Mouse (Mus musculus): ENCODE data around the gene C1rl. TPM values are rescaled to one million over a fixed set of nuclear protein-coding genes. Genes with fewer than 3 reads are reported as not detected.
A peak's percentile ranks its signal among the peaks of the same experiment; 100 is the strongest.
"Not testable (repeated sequence)": the region's sequence is repeated elsewhere in the genome, so short reads cannot be mapped to it uniquely, and the experiment has no call there.

The C1rl gene
- polyA plus RNA-seq, 1 experiment from 2014 or later: 0.42 TPM

GRCm38 (mm10) chr6:124508292-124508691 is 15.4 kb downstream of the C1rl start:
- 66% methylated on average over 10 of the region's 10 CpGs for WGBS
- no peaks in the 10 kb centered on the region for H3K27me3 ChIP-seq (ENCODE audit: control insufficient read depth, insufficient read depth, low read length)
- H3K4me2 ChIP-seq (ENCODE audit: low read depth, low read length): no peak overlapping the region
- H3K4me1 ChIP-seq (ENCODE audit: control insufficient read depth, insufficient read depth, low read length): no peaks in the 10 kb centered on the region
- H3K4me3 ChIP-seq (ENCODE audit: low read length): no peak overlapping the region
- no peaks in the 10 kb centered on the region for H3K36me3 ChIP-seq (ENCODE audit: control insufficient read depth, insufficient read depth)
- H3K9me3 ChIP-seq (replicated peaks; ENCODE audit: control insufficient read depth, low read length): no peaks in the 10 kb centered on the region
- no peak overlapping the region for H3K27ac ChIP-seq (ENCODE audit: low read length)
- no peak overlapping the region for H3K9ac ChIP-seq (ENCODE audit: low read length)
- no peak for ATAC-seq (replicated peaks; ENCODE audit: extremely low read depth, insufficient read depth, low FRiP score)

GRCm38 (mm10) chr6:124509192-124509591 is 16.3 kb downstream of the C1rl start:
- H3K36me3 ChIP-seq (ENCODE audit: control insufficient read depth, insufficient read depth); H3K27me3 ChIP-seq (ENCODE audit: control insufficient read depth, insufficient read depth, low read length); H3K4me1 ChIP-seq (ENCODE audit: control insufficient read depth, insufficient read depth, low read length); H3K4me2 ChIP-seq (ENCODE audit: low read depth, low read length); H3K4me3 ChIP-seq (ENCODE audit: low read length); ATAC-seq (replicated peaks; ENCODE audit: extremely low read depth, insufficient read depth, low FRiP score); H3K9ac ChIP-seq (ENCODE audit: low read length); H3K9me3 ChIP-seq (replicated peaks; ENCODE audit: control insufficient read depth, low read length); H3K27ac ChIP-seq (ENCODE audit: low read length): not testable (repeated sequence)
- WGBS: 86% methylated on average over 5 of the region's 5 CpGs

GRCm38 (mm10) chr6:124511936-124512335 is 19.0 kb downstream of the C1rl start:
- Histone ChIP-seq H3K4me3 (ENCODE audit: low read length) (no peak overlapping the region), H3K4me2 (ENCODE audit: low read depth, low read length) (no peak overlapping the region), H3K4me1 (ENCODE audit: control insufficient read depth, insufficient read depth, low read length) (no peaks in the 10 kb centered on the region), H3K36me3 (ENCODE audit: control insufficient read depth, insufficient read depth) (no peaks in the 10 kb centered on the region), H3K27me3 (ENCODE audit: control insufficient read depth, insufficient read depth, low read length) (no peaks in the 10 kb centered on the region), H3K27ac (ENCODE audit: low read length) (no peak overlapping the region), H3K9me3 (replicated peaks; ENCODE audit: control insufficient read depth, low read length) (no peaks in the 10 kb centered on the region), H3K9ac (ENCODE audit: low read length) (no peak overlapping the region)
- 53% methylated on average over 6 of the region's 6 CpGs for WGBS
- ATAC-seq (replicated peaks; ENCODE audit: extremely low read depth, insufficient read depth, low FRiP score): no peak

- WGBS: 6% methylated on average over 6 of the region's 6 CpGs
- Histone ChIP-seq H3K9me3 (replicated peaks; ENCODE audit: control insufficient read depth, low read length) (no peaks in the 10 kb centered on the region), H3K4me2 (ENCODE audit: low read depth, low read length) (peak within 1 kb of the TSS; percentile 58), H3K36me3 (ENCODE audit: control insufficient read depth, insufficient read depth) (no peaks in the 10 kb centered on the region), H3K9ac (ENCODE audit: low read length) (peak within 1 kb of the TSS; percentile 43), H3K4me3 (ENCODE audit: low read length) (peak within 1 kb of the TSS; percentile 38), H3K27ac (ENCODE audit: low read length) (no peak within 1 kb of the TSS), H3K4me1 (ENCODE audit: control insufficient read depth, insufficient read depth, low read length) (no peaks in the 10 kb centered on the region), H3K27me3 (ENCODE audit: control insufficient read depth, insufficient read depth, low read length) (no peaks in the 10 kb centered on the region)
- no peak for ATAC-seq (replicated peaks; ENCODE audit: extremely low read depth, insufficient read depth, low FRiP score)
Observed at GRCm38 (mm10) chr6:124512355-124512836, 19.5 kb downstream of the C1rl start, which contains the start of gene C1ra. Gene C1ra (plus strand): TSS chr6:124512405.

- not testable (repeated sequence) for H3K27ac ChIP-seq (ENCODE audit: low read length); H3K4me2 ChIP-seq (ENCODE audit: low read depth, low read length); ATAC-seq (replicated peaks; ENCODE audit: extremely low read depth, insufficient read depth, low FRiP score); H3K9me3 ChIP-seq (replicated peaks; ENCODE audit: control insufficient read depth, low read length); H3K27me3 ChIP-seq (ENCODE audit: control insufficient read depth, insufficient read depth, low read length); H3K9ac ChIP-seq (ENCODE audit: low read length); H3K4me1 ChIP-seq (ENCODE audit: control insufficient read depth, insufficient read depth, low read length); H3K4me3 ChIP-seq (ENCODE audit: low read length); H3K36me3 ChIP-seq (ENCODE audit: control insufficient read depth, insufficient read depth)
- WGBS: 77% methylated on average over 4 of the region's 4 CpGs
Observed at GRCm38 (mm10) chr6:124517733-124518132, 24.8 kb downstream of the C1rl start.

GRCm38 (mm10) chr6:124522082-124522481 is 29.2 kb downstream of the C1rl start:
- H3K27ac ChIP-seq (ENCODE audit: low read length); H3K9me3 ChIP-seq (replicated peaks; ENCODE audit: control insufficient read depth, low read length); H3K4me3 ChIP-seq (ENCODE audit: low read length); H3K4me1 ChIP-seq (ENCODE audit: control insufficient read depth, insufficient read depth, low read length); H3K4me2 ChIP-seq (ENCODE audit: low read depth, low read length); ATAC-seq (replicated peaks; ENCODE audit: extremely low read depth, insufficient read depth, low FRiP score); H3K9ac ChIP-seq (ENCODE audit: low read length); H3K36me3 ChIP-seq (ENCODE audit: control insufficient read depth, insufficient read depth); H3K27me3 ChIP-seq (ENCODE audit: control insufficient read depth, insufficient read depth, low read length): not testable (repeated sequence)
- 62% methylated on average over 7 of the region's 7 CpGs for WGBS

GRCm38 (mm10) chr6:124527881-124528280 is 35.0 kb downstream of the C1rl start:
- Histone ChIP-seq H3K36me3 (ENCODE audit: control insufficient read depth, insufficient read depth) (no peaks in the 10 kb centered on the region), H3K27me3 (ENCODE audit: control insufficient read depth, insufficient read depth, low read length) (no peaks in the 10 kb centered on the region), H3K27ac (ENCODE audit: low read length) (no peak overlapping the region), H3K4me2 (ENCODE audit: low read depth, low read length) (no peak overlapping the region), H3K9me3 (replicated peaks; ENCODE audit: control insufficient read depth, low read length) (no peaks in the 10 kb centered on the region), H3K4me3 (ENCODE audit: low read length) (no peak overlapping the region), H3K4me1 (ENCODE audit: control insufficient read depth, insufficient read depth, low read length) (no peaks in the 10 kb centered on the region), H3K9ac (ENCODE audit: low read length) (no peak overlapping the region)
- 62% methylated on average over 3 of the region's 3 CpGs for WGBS
- ATAC-seq (replicated peaks; ENCODE audit: extremely low read depth, insufficient read depth, low FRiP score): no peak

- 67% methylated on average over 8 of the region's 8 CpGs for WGBS
- H3K4me2 ChIP-seq (ENCODE audit: low read depth, low read length): no peak overlapping the region
- ATAC-seq (replicated peaks; ENCODE audit: extremely low read depth, insufficient read depth, low FRiP score): no peak
- H3K4me3 ChIP-seq (ENCODE audit: low read length): no peak overlapping the region
- no peak overlapping the region for H3K9ac ChIP-seq (ENCODE audit: low read length)
- H3K36me3 ChIP-seq (ENCODE audit: control insufficient read depth, insufficient read depth): no peaks in the 10 kb centered on the region
- no peaks in the 10 kb centered on the region for H3K9me3 ChIP-seq (replicated peaks; ENCODE audit: control insufficient read depth, low read length)
- no peaks in the 10 kb centered on the region for H3K27me3 ChIP-seq (ENCODE audit: control insufficient read depth, insufficient read depth, low read length)
- no peaks in the 10 kb centered on the region for H3K4me1 ChIP-seq (ENCODE audit: control insufficient read depth, insufficient read depth, low read length)
- H3K27ac ChIP-seq (ENCODE audit: low read length): no peak overlapping the region
Observed at GRCm38 (mm10) chr6:124531077-124531476, 38.2 kb downstream of the C1rl start.

GRCm38 (mm10) chr6:124536125-124536829 is 43.4 kb downstream of the C1rl start:
- not testable (repeated sequence) for H3K4me3 ChIP-seq (ENCODE audit: low read length); H3K36me3 ChIP-seq (ENCODE audit: control insufficient read depth, insufficient read depth); H3K4me2 ChIP-seq (ENCODE audit: low read depth, low read length); H3K27me3 ChIP-seq (ENCODE audit: control insufficient read depth, insufficient read depth, low read length); H3K27ac ChIP-seq (ENCODE audit: low read length); H3K9me3 ChIP-seq (replicated peaks; ENCODE audit: control insufficient read depth, low read length); H3K9ac ChIP-seq (ENCODE audit: low read length); H3K4me1 ChIP-seq (ENCODE audit: control insufficient read depth, insufficient read depth, low read length); ATAC-seq (replicated peaks; ENCODE audit: extremely low read depth, insufficient read depth, low FRiP score)
- 64% methylated on average over 8 of the region's 8 CpGs for WGBS
